Mouse (Mus musculus) MEL (cell line): ENCODE data around the gene Arhgef17. TPM values are rescaled to one million over a fixed set of nuclear protein-coding genes. Genes with fewer than 3 reads are reported as not detected.

Experiments used
- DNase-seq: peaks from one replicate; pipeline ENCODE4 v3.0.0; 2011; ENCODE audit warnings: low read depth, low spot score
- H3K27ac ChIP-seq: 2 replicates; pipeline ENCODE4 v1.5.1; 2012; ENCODE audit warnings: low read depth, mild to moderate bottlenecking, control low read depth, low read length, moderate library complexity; ENCODE audit not compliant: control insufficient read depth
- H3K27me3 ChIP-seq, 2 experiments: fragments of 150-350 bp in 1 of 2; sonication (generic) in 1 of 2; 2 replicates each; pipeline ENCODE4 v1.6.1; 2012; ENCODE audit warnings: low read length in 2 of 2, mild to moderate bottlenecking in 2 of 2, improper control_type of control experiment in 1 of 2, moderate library complexity in 1 of 2; ENCODE audit not compliant: insufficient read depth in 2 of 2, control insufficient read depth in 1 of 2
- H3K36me3 ChIP-seq, 2 experiments: 2 replicates each; pipeline ENCODE4 v1.6.1; 2012 to 2014; ENCODE audit warnings: low read length in 2 of 2, improper control_type of control experiment in 1 of 2, inconsistent platforms in 1 of 2, mild to moderate bottlenecking in 1 of 2; ENCODE audit not compliant: insufficient read depth in 2 of 2, control insufficient read depth in 1 of 2
- H3K4me1 ChIP-seq, 2 experiments: fragments of 150-350 bp in 1 of 2; sonication (generic) in 1 of 2; 2 replicates each; pipeline ENCODE4 v1.6.1; 2012; ENCODE audit warnings: low read length in 2 of 2, improper control_type of control experiment in 1 of 2, mild to moderate bottlenecking in 1 of 2; ENCODE audit not compliant: insufficient read depth in 2 of 2, control insufficient read depth in 1 of 2
- H3K4me3 ChIP-seq, 2 experiments: fragments of 150-350 bp in 1 of 2; sonication (generic) in 1 of 2; 2 replicates each; pipeline ENCODE4 v1.5.1; 2012; ENCODE audit warnings: low read depth in 2 of 2, low read length in 2 of 2, mild to moderate bottlenecking in 2 of 2, moderate library complexity in 2 of 2, control low read depth in 1 of 2, improper control_type of control experiment in 1 of 2; ENCODE audit not compliant: control insufficient read depth in 1 of 2, insufficient read depth in 1 of 2
- H3K79me2 ChIP-seq: 2 replicates; pipeline ENCODE4 v1.6.1; 2012; ENCODE audit warnings: mild to moderate bottlenecking, low read length, moderate library complexity; ENCODE audit not compliant: control insufficient read depth, poor library complexity, insufficient read depth
- H3K9ac ChIP-seq: 2 replicates; pipeline ENCODE4 v1.6.1; 2012; ENCODE audit warnings: low read depth, mild to moderate bottlenecking, control low read depth, low read length, moderate library complexity; ENCODE audit not compliant: control insufficient read depth, poor library complexity, severe bottlenecking
- H3K9me3 ChIP-seq: fragments of 150-350 bp; sonication (generic); replicated peaks from 2 replicates; pipeline ENCODE4 v1.6.1; 2012; ENCODE audit warnings: mild to moderate bottlenecking, low read length, improper control_type of control experiment, moderate library complexity; ENCODE audit not compliant: insufficient read depth
- BHLHE40 ChIP-seq: IDR thresholded peaks from 2 replicates; pipeline ENCODE4 v1.6.1; 2012; ENCODE audit warnings: low read depth, mild to moderate bottlenecking, inconsistent platforms, low read length, improper control_type of control experiment, borderline replicate concordance
- CHD2 ChIP-seq: IDR thresholded peaks from 2 replicates; pipeline ENCODE4 v1.6.1; 2011; ENCODE audit warnings: low read length, improper control_type of control experiment
- ELF1 ChIP-seq: IDR thresholded peaks from 2 replicates; pipeline ENCODE4 v1.6.1; 2014; ENCODE audit warnings: low read depth, mild to moderate bottlenecking, inconsistent platforms, low read length, improper control_type of control experiment, moderate library complexity
- EP300 ChIP-seq, 2 experiments: IDR thresholded peaks; 2 replicates each; pipeline ENCODE4 v1.6.1; 2011; ENCODE audit warnings: improper control_type of control experiment in 2 of 2, low read length in 2 of 2, low read depth in 1 of 2, mild to moderate bottlenecking in 1 of 2
- ETS1 ChIP-seq: IDR thresholded peaks from 2 replicates; pipeline ENCODE4 v1.6.1; 2012; ENCODE audit warnings: low read depth, mild to moderate bottlenecking, inconsistent platforms, low read length, improper control_type of control experiment, moderate library complexity
- GABPA ChIP-seq: IDR thresholded peaks from 2 replicates; pipeline ENCODE4 v1.6.1; 2012; ENCODE audit warnings: low read depth, mild to moderate bottlenecking, inconsistent platforms, low read length, improper control_type of control experiment, moderate library complexity
- GATA1 ChIP-seq: IDR thresholded peaks from 2 replicates; pipeline ENCODE4 v1.6.1; 2011; ENCODE audit warnings: low read depth, low read length, improper control_type of control experiment
- HCFC1 ChIP-seq: IDR thresholded peaks from 2 replicates; pipeline ENCODE4 v1.6.1; 2012; ENCODE audit warnings: low read depth, mild to moderate bottlenecking, inconsistent platforms, low read length, improper control_type of control experiment, moderate library complexity
- JUND ChIP-seq: IDR thresholded peaks from 2 replicates; pipeline ENCODE4 v1.6.1; 2011; ENCODE audit warnings: low read depth, mild to moderate bottlenecking, improper control_type of control experiment, low read length
- MAX ChIP-seq: IDR thresholded peaks from 2 replicates; pipeline ENCODE4 v1.6.1; 2011; ENCODE audit warnings: low read length, improper control_type of control experiment
- MAZ ChIP-seq: IDR thresholded peaks from 2 replicates; pipeline ENCODE4 v1.6.1; 2012; ENCODE audit warnings: low read depth, mild to moderate bottlenecking, inconsistent platforms, low read length, improper control_type of control experiment
- MEF2A ChIP-seq: IDR thresholded peaks from 2 replicates; pipeline ENCODE4 v1.6.1; 2014; ENCODE audit warnings: low read depth, mild to moderate bottlenecking, inconsistent platforms, low read length, improper control_type of control experiment; ENCODE audit not compliant: poor library complexity, insufficient replicate concordance, severe bottlenecking; ENCODE audit errors: extremely low read depth
- MXI1 ChIP-seq: IDR thresholded peaks from 2 replicates; pipeline ENCODE4 v1.6.1; 2011; ENCODE audit warnings: mild to moderate bottlenecking, low read depth, low read length, improper control_type of control experiment
- MYB ChIP-seq: IDR thresholded peaks from 2 replicates; pipeline ENCODE4 v1.6.1; 2011; ENCODE audit warnings: mild to moderate bottlenecking, low read depth, low read length, improper control_type of control experiment
- MYC ChIP-seq: IDR thresholded peaks from 2 replicates; pipeline ENCODE4 v1.6.1; 2011; ENCODE audit warnings: low read depth, mild to moderate bottlenecking, low read length, improper control_type of control experiment, moderate library complexity
- NELFE ChIP-seq: IDR thresholded peaks from 2 replicates; pipeline ENCODE4 v1.6.1; 2011; ENCODE audit warnings: low read depth, low read length, improper control_type of control experiment
- POLR2A ChIP-seq, 2 experiments: IDR thresholded peaks; 2 replicates each; pipeline ENCODE4 v1.6.1; 2011 to 2012; ENCODE audit warnings: low read length in 2 of 2, mild to moderate bottlenecking in 2 of 2, control low read depth in 1 of 2, improper control_type of control experiment in 1 of 2, low read depth in 1 of 2, moderate library complexity in 1 of 2; ENCODE audit not compliant: control insufficient read depth in 1 of 2, insufficient read depth in 1 of 2, poor library complexity in 1 of 2
- POLR2AphosphoS5 ChIP-seq: IDR thresholded peaks from 2 replicates; pipeline ENCODE4 v1.6.1; 2012; ENCODE audit warnings: low read depth, borderline replicate concordance, mild to moderate bottlenecking, inconsistent platforms, low read length, moderate library complexity, mixed read lengths
- RCOR1 ChIP-seq: IDR thresholded peaks from 2 replicates; pipeline ENCODE4 v1.6.1; 2012; ENCODE audit warnings: low read depth, mild to moderate bottlenecking, inconsistent platforms, low read length, improper control_type of control experiment
- SIN3A ChIP-seq: IDR thresholded peaks from 2 replicates; pipeline ENCODE4 v1.6.1; 2012; ENCODE audit warnings: low read length, improper control_type of control experiment, inconsistent platforms
- SMC3 ChIP-seq: IDR thresholded peaks from 2 replicates; pipeline ENCODE4 v1.6.1; 2011; ENCODE audit warnings: low read depth, low read length, improper control_type of control experiment
- TAL1 ChIP-seq: IDR thresholded peaks from 2 replicates; pipeline ENCODE4 v1.6.1; 2012; ENCODE audit warnings: mild to moderate bottlenecking, inconsistent platforms, low read length, moderate library complexity, mixed read lengths
- TBP ChIP-seq: IDR thresholded peaks from 2 replicates; pipeline ENCODE4 v1.8.0; 2011; ENCODE audit warnings: low read depth, low read length, improper control_type of control experiment
- TCF12 ChIP-seq: IDR thresholded peaks from 2 replicates; pipeline ENCODE4 v1.6.1; 2014; ENCODE audit warnings: low read depth, mild to moderate bottlenecking, inconsistent platforms, low read length, improper control_type of control experiment, moderate library complexity
- USF2 ChIP-seq, 2 experiments: IDR thresholded peaks; 2 replicates each; pipeline ENCODE4 v1.6.1; 2011 to 2012; ENCODE audit warnings: improper control_type of control experiment in 2 of 2, low read length in 2 of 2, borderline replicate concordance in 1 of 2, inconsistent platforms in 1 of 2, low read depth in 1 of 2, mild to moderate bottlenecking in 1 of 2; ENCODE audit not compliant: insufficient read depth in 1 of 2
- ZKSCAN1 ChIP-seq: IDR thresholded peaks from 2 replicates; pipeline ENCODE4 v1.6.1; 2012; ENCODE audit warnings: low read depth, mild to moderate bottlenecking, inconsistent platforms, low read length, improper control_type of control experiment, moderate library complexity
- ZNF384 ChIP-seq: IDR thresholded peaks from 2 replicates; pipeline ENCODE4 v1.6.1; 2012; ENCODE audit warnings: low read depth, mild to moderate bottlenecking, inconsistent platforms, low read length, improper control_type of control experiment
- polyA plus RNA-seq, 2 experiments: library from polyadenylated mRNA; stranded (reverse) in 1 of 2; unstranded in 1 of 2; fragments of >175 nt in 1 of 2; fragments of >200 nt in 1 of 2; gene quantifications; 2 replicates each; pipeline versions ENCODE4 v1.2.1 to v1.2.4; 2012; ENCODE audit warnings: low replicate concordance in 2 of 2, low read depth in 1 of 2; ENCODE audit not compliant: insufficient read length in 2 of 2, insufficient read depth in 1 of 2, missing spikeins in 1 of 2
- total RNA-seq: library from RNA; depleted of rRNA; stranded (reverse); fragments of 300-350 nt; gene quantifications from 2 replicates; pipeline ENCODE4 v1.2.3, GENCODE M21; 2012

The Arhgef17 gene
- total and polyA plus RNA-seq, 3 experiments, result under 0.01 TPM; not detected in 2

- DNase-seq, result no peak
- Histone ChIP-seq H3K27me3 (no peaks in the 10 kb centered on the region), H3K27ac (no peak overlapping the region), H3K79me2 (peaks cover 41% of the 10 kb centered on the region), H3K9me3 (no peaks in the 10 kb centered on the region), H3K36me3 (peaks cover 0 to 40% of the 10 kb centered on the region in 2 experiments; a peak in 2 of 4 replicates), H3K4me1 (peaks cover 9 to 49% of the 10 kb centered on the region in 2 experiments)
- no peak for TF ChIP-seq USF2 (IDR thresholded peaks at IDR 0.05; ENCODE audit: borderline replicate concordance in 1 of 2, insufficient read depth in 1 of 2, low read depth in 1 of 2, low read length in 2 of 2)
- no peak for TF ChIP-seq GATA1
- no peak for TF ChIP-seq MXI1
- TF ChIP-seq, all 39 proteins: peak for 0
- Histone ChIP-seq H3K4me3 (no peak overlapping the region), H3K9ac (no peak overlapping the region)
Measured at GRCm38 (mm10) chr7:100860450-100860849, 71.5 kb downstream of the Arhgef17 start.

- peaks cover 0 to 48% of the 10 kb centered on the region in 2 experiments; a peak in 2 of 4 replicates for H3K36me3 ChIP-seq
- H3K9me3 ChIP-seq, result no peaks in the 10 kb centered on the region
- TF ChIP-seq SMC3 (no peak), MAX (no peak), ZNF384 (0 out of 2 replicates have a peak, but pooled peaks have one; percentile 39), JUND (no peak), NELFE (peak; percentile 23; the same call in 1 of the 2 replicates), CHD2 (peak; percentile 34), USF2 (IDR thresholded peaks at IDR 0.05; ENCODE audit: borderline replicate concordance in 1 of 2, insufficient read depth in 1 of 2, low read depth in 1 of 2, low read length in 2 of 2) (no peak), MAZ (peak; percentile 83; the same call in 1 of the 2 replicates), TCF12 (peak; percentile 72; the same call in 1 of the 2 replicates), ZKSCAN1 (no peak), ETS1 (peak; percentile 81), RCOR1 (peak; percentile 85), GABPA (no peak), TAL1 (peak; percentile 17; the same call in 1 of the 2 replicates), TBP (peak; percentile 86), POLR2A (IDR thresholded peaks at IDR 0.05; ENCODE audit: control insufficient read depth in 1 of 2, insufficient read depth in 1 of 2, low read depth in 1 of 2, low read length in 2 of 2, poor library complexity in 1 of 2) (peak in 1 of 2 experiments; percentile 60; a peak in 2 of 4 replicates), MYB (no peak), GATA1 (peak; percentile 3; the same call in 1 of the 2 replicates), BHLHE40 (peak; percentile 46; the same call in 1 of the 2 replicates), SIN3A (no peak; the same call in 1 of the 2 replicates), ELF1 (peak; percentile 47; the same call in 1 of the 2 replicates), EP300 (IDR thresholded peaks at IDR 0.05; ENCODE audit: low read depth in 1 of 2, low read length in 2 of 2) (peak; percentile 84 to 90), MEF2A (no peak), MYC (no peak), POLR2AphosphoS5 (no peak), HCFC1 (no peak; the same call in 1 of the 2 replicates)
- peak overlapping the region; percentile 66 for H3K9ac ChIP-seq
- no peaks in the 10 kb centered on the region for H3K27me3 ChIP-seq
- H3K79me2 ChIP-seq, result peaks cover 32% of the 10 kb centered on the region
- H3K4me3 ChIP-seq, result peak overlapping the region; percentile 37 to 38
- H3K27ac ChIP-seq, result peak overlapping the region; percentile 99
- H3K4me1 ChIP-seq, result peaks cover 16 to 59% of the 10 kb centered on the region in 2 experiments
- DNase-seq, result peak; percentile 98
Measured at GRCm38 (mm10) chr7:100855795-100856573, 75.9 kb downstream of the Arhgef17 start.
